7 mouse cellular contexts compared by ENCODE assay signal in genomic region chrX:7878495-7878894, GRCm38 (mm10). TPM values are rescaled to one million over a fixed set of nuclear protein-coding genes. Genes with fewer than 3 reads are reported as not detected.
DNase-seq lines count a peak whose midpoint lies in the region; ATAC-seq and TF ChIP-seq lines count a peak whose summit lies in the region.

No protein-coding gene starts in this region.

- H3K4me2 ChIP-seq in heart, postnatal 0 days (ENCODE audit: low read depth, low read length), result peak overlapping the region; percentile 85
- H3K4me2 ChIP-seq in liver, embryonic 14.5 days (ENCODE audit: low read depth), result peak overlapping the region; percentile 74

- H3K4me1 ChIP-seq in megakaryocyte, embryonic 14.5 days, result peaks cover 27% of the 10 kb centered on the region
- 0 out of 2 replicates have a peak, but pooled peaks cover 5% of the 10 kb centered on the region for H3K4me1 ChIP-seq in heart, postnatal 0 days (ENCODE audit: control insufficient read depth, insufficient read depth)
- peaks cover 0 to 11% of the 10 kb centered on the region in 2 experiments; a peak in 3 of 4 replicates for H3K4me1 ChIP-seq in liver, embryonic 14.5 days (replicated peaks; ENCODE audit: control insufficient read depth in 2 of 2, insufficient read depth in 2 of 2, low read length in 1 of 2)

- no peak for TF ChIP-seq CTCF in heart, postnatal 0 days (IDR thresholded peaks at IDR 0.05; ENCODE audit: low read depth)
- TF ChIP-seq CTCF in liver, embryonic 14.5 days (IDR thresholded peaks at IDR 0.05; ENCODE audit: low read depth), result no peak

- H3K4me3 ChIP-seq in megakaryocyte, embryonic 14.5 days (replicated peaks), result peak overlapping the region; percentile 95
- peak overlapping the region; percentile 50 for H3K4me3 ChIP-seq in heart, postnatal 0 days (ENCODE audit: low read depth, low read length)
- H3K4me3 ChIP-seq in liver, embryonic 14.5 days (ENCODE audit: insufficient read depth in 1 of 2, low read depth in 2 of 2, low read length in 2 of 2), result peak overlapping the region; percentile 47 to 53

- TF ChIP-seq EP300 in heart, postnatal 0 days (IDR thresholded peaks at IDR 0.05; ENCODE audit: low read depth), result no peak
- TF ChIP-seq EP300 in liver, embryonic 14.5 days (IDR thresholded peaks at IDR 0.05; ENCODE audit: low read depth), result no peak

- H3K27me3 ChIP-seq in megakaryocyte, embryonic 14.5 days (replicated peaks), result no peaks in the 10 kb centered on the region
- H3K27me3 ChIP-seq in heart, postnatal 0 days (ENCODE audit: control insufficient read depth, insufficient read depth, low read length), result no peaks in the 10 kb centered on the region
- no peaks in the 10 kb centered on the region for H3K27me3 ChIP-seq in liver, embryonic 14.5 days (ENCODE audit: control insufficient read depth, insufficient read depth, low read length)

- ATAC-seq in megakaryocyte, adult 5-6 weeks (ENCODE audit: poor library complexity, severe bottlenecking), result no peak
- peak; percentile 6; the same call in 1 of the 2 replicates for ATAC-seq in heart, postnatal 0 days (ENCODE audit: insufficient read depth, low read depth)
- peak; percentile 14; the same call in 1 of the 2 replicates for ATAC-seq in liver, embryonic 14.5 days (ENCODE audit: insufficient read depth)

- H3K9me3 ChIP-seq in megakaryocyte, embryonic 14.5 days, result 0 out of 2 replicates have a peak, but pooled peaks cover 6% of the 10 kb centered on the region
- H3K9me3 ChIP-seq in heart, postnatal 0 days (replicated peaks; ENCODE audit: control insufficient read depth, low read length), result no peaks in the 10 kb centered on the region
- no peaks in the 10 kb centered on the region for H3K9me3 ChIP-seq in liver, embryonic 14.5 days (ENCODE audit: control insufficient read depth, low read length)

- H3K9ac ChIP-seq in heart, postnatal 0 days (replicated peaks; ENCODE audit: low read depth, low read length), result peak overlapping the region; percentile 33
- no peak overlapping the region for H3K9ac ChIP-seq in liver, embryonic 14.5 days (replicated peaks)

- WGBS in heart, postnatal 0 days, result 14% methylated on average over 21 of the region's 21 CpGs
- 23% methylated on average over 21 of the region's 21 CpGs for WGBS in liver, embryonic 14.5 days (ENCODE audit: insufficient replicate concordance)

- peaks cover 47% of the 10 kb centered on the region for H3K36me3 ChIP-seq in megakaryocyte, embryonic 14.5 days (replicated peaks; ENCODE audit: low read length)
- peaks cover 11% of the 10 kb centered on the region; the same call in 1 of the 2 replicates for H3K36me3 ChIP-seq in heart, postnatal 0 days (replicated peaks; ENCODE audit: control insufficient read depth, insufficient read depth, low read length)
- H3K36me3 ChIP-seq in liver, embryonic 14.5 days (replicated peaks; ENCODE audit: control insufficient read depth, insufficient read depth, low read depth), result peaks cover 7% of the 10 kb centered on the region

- no peak overlapping the region for H3K27ac ChIP-seq in heart, postnatal 0 days (ENCODE audit: low read depth)
- H3K27ac ChIP-seq in liver, embryonic 14.5 days, result no peak overlapping the region

- peak; percentile 46 for DNase-seq in T-cell, adult 2 months (ENCODE audit: low spot score)
- DNase-seq in cerebellum, adult 9-11 months, result peak; percentile 69
- no peak for DNase-seq in heart, postnatal 0 days (ENCODE audit: low spot score)
- DNase-seq in liver, embryonic 14.5 days (ENCODE audit: low read depth in 3 of 3, low spot score in 3 of 3), result no peak
- no peak for DNase-seq in ovary, postnatal 14 days (ENCODE audit: low spot score)

RNA-seq across cellular contexts. Expression of gene Pim2, which starts 0.4 kb away (rescaled TPM):
- 177 and 348 TPM in 2 replicates for polyA plus RNA-seq in megakaryocyte, embryonic 14.5 days (2012; ENCODE audit: insufficient read depth, low replicate concordance)
- 4.7 and 8.6 TPM in 2 replicates for total RNA-seq in megakaryocyte, adult 5-6 weeks (2015)
- 1.1 and 1.4 TPM in 2 replicates for total RNA-seq in megakaryocyte, adult 5-6 weeks (2017)
- total RNA-seq in heart, postnatal 0 days (2014; rRNA removed; ENCODE audit: low replicate concordance), result 3.1 and 15.9 TPM in 2 replicates
- 2.3 and 2.4 TPM in 2 replicates for polyA plus RNA-seq in heart, postnatal 0 days (2015; fragmentation: Nextera tagmentation; extraction: Ambion mirVana)
- 2.8 and 2.9 TPM in 2 replicates for polyA plus RNA-seq in liver, embryonic 14.5 days (2012; rRNA removed)
- polyA plus RNA-seq in liver, embryonic 14.5 days (2014; fragmentation: Nextera tagmentation; extraction: Ambion mirVana), result 2.3 and 2.4 TPM in 2 replicates

RNA-seq across cellular contexts. Expression of gene Slc35a2, which starts 5.3 kb away (rescaled TPM):
- polyA plus RNA-seq in megakaryocyte, embryonic 14.5 days (2012; ENCODE audit: insufficient read depth, low replicate concordance), result 99.5 and 147 TPM in 2 replicates
- total RNA-seq in megakaryocyte, adult 5-6 weeks (2015), result 6.4 and 9.8 TPM in 2 replicates
- 10.9 and 13.5 TPM in 2 replicates for total RNA-seq in megakaryocyte, adult 5-6 weeks (2017)
- total RNA-seq in heart, postnatal 0 days (2014; rRNA removed; ENCODE audit: low replicate concordance), result 19.7 and 30.8 TPM in 2 replicates
- 19.3 and 20.9 TPM in 2 replicates for polyA plus RNA-seq in heart, postnatal 0 days (2015; fragmentation: Nextera tagmentation; extraction: Ambion mirVana)
- 13.1 and 13.6 TPM in 2 replicates for polyA plus RNA-seq in liver, embryonic 14.5 days (2012; rRNA removed)
- polyA plus RNA-seq in liver, embryonic 14.5 days (2014; fragmentation: Nextera tagmentation; extraction: Ambion mirVana), result 6.6 and 6.7 TPM in 2 replicates

RNA-seq across cellular contexts. Expression of gene Pqbp1, which starts 20.6 kb away (rescaled TPM):
- polyA plus RNA-seq in megakaryocyte, embryonic 14.5 days (2012; ENCODE audit: insufficient read depth, low replicate concordance), result 135 and 223 TPM in 2 replicates
- 25.6 and 29.8 TPM in 2 replicates for total RNA-seq in megakaryocyte, adult 5-6 weeks (2015)
- total RNA-seq in megakaryocyte, adult 5-6 weeks (2017), result 116 and 123 TPM in 2 replicates
- 44.5 and 63.0 TPM in 2 replicates for total RNA-seq in heart, postnatal 0 days (2014; rRNA removed; ENCODE audit: low replicate concordance)
- polyA plus RNA-seq in heart, postnatal 0 days (2015; fragmentation: Nextera tagmentation; extraction: Ambion mirVana), result 55.6 and 57.6 TPM in 2 replicates
- polyA plus RNA-seq in liver, embryonic 14.5 days (2012; rRNA removed), result 27.3 and 41.4 TPM in 2 replicates
- polyA plus RNA-seq in liver, embryonic 14.5 days (2014; fragmentation: Nextera tagmentation; extraction: Ambion mirVana), result 28.4 and 28.5 TPM in 2 replicates

RNA-seq across cellular contexts. Expression of gene Timm17b, which starts 20.7 kb away (rescaled TPM):
- 139 and 161 TPM in 2 replicates for polyA plus RNA-seq in megakaryocyte, embryonic 14.5 days (2012; ENCODE audit: insufficient read depth, low replicate concordance)
- 75.8 and 85.4 TPM in 2 replicates for total RNA-seq in megakaryocyte, adult 5-6 weeks (2015)
- total RNA-seq in megakaryocyte, adult 5-6 weeks (2017), result 35.8 and 50.0 TPM in 2 replicates
- total RNA-seq in heart, postnatal 0 days (2014; rRNA removed; ENCODE audit: low replicate concordance), result 37.7 and 46.4 TPM in 2 replicates
- 91.3 and 99.7 TPM in 2 replicates for polyA plus RNA-seq in heart, postnatal 0 days (2015; fragmentation: Nextera tagmentation; extraction: Ambion mirVana)
- polyA plus RNA-seq in liver, embryonic 14.5 days (2012; rRNA removed), result 18.2 and 18.6 TPM in 2 replicates
- polyA plus RNA-seq in liver, embryonic 14.5 days (2014; fragmentation: Nextera tagmentation; extraction: Ambion mirVana), result 105 and 109 TPM in 2 replicates

RNA-seq across cellular contexts. Expression of gene Gm10491, which starts 29.1 kb away (rescaled TPM):
- polyA plus RNA-seq in megakaryocyte, embryonic 14.5 days (2012; ENCODE audit: insufficient read depth, low replicate concordance), result not detected in 2 replicates
- not detected in 2 replicates for total RNA-seq in megakaryocyte, adult 5-6 weeks (2015)
- not detected in 2 replicates for total RNA-seq in megakaryocyte, adult 5-6 weeks (2017)
- not detected in 2 replicates for total RNA-seq in heart, postnatal 0 days (2014; rRNA removed; ENCODE audit: low replicate concordance)
- not detected in 2 replicates for polyA plus RNA-seq in heart, postnatal 0 days (2015; fragmentation: Nextera tagmentation; extraction: Ambion mirVana)
- polyA plus RNA-seq in liver, embryonic 14.5 days (2012; rRNA removed), result not detected in 2 replicates
- polyA plus RNA-seq in liver, embryonic 14.5 days (2014; fragmentation: Nextera tagmentation; extraction: Ambion mirVana), result not detected in 2 replicates

Comparison
In these comparisons a context has a peak if more than half of its experiments do, and no peak if none do; other contexts are left out.
1. DNase-seq: peak in T-cell, adult 2 months (single experiment) and cerebellum, adult 9-11 months (single experiment); none in heart, postnatal 0 days (single experiment), liver, embryonic 14.5 days (0 of 3) and ovary, postnatal 14 days (single experiment).
2. RNA of gene Pim2, which starts 0.4 kb away (polyA plus RNA-seq): 177 to 348 TPM in megakaryocyte, embryonic 14.5 days; 2.3 to 2.9 TPM in liver, embryonic 14.5 days and 2.3 to 2.4 TPM in heart, postnatal 0 days; every median in the first group is over 10 times any median in the second.
3. Peak in every context shown above with its lines, with median percentiles within 50 percentile points of each other: H3K4me3 ChIP-seq.